Mouse (Mus musculus) liver, embryonic 15.5 days (tissue): ENCODE results near the gene Cspg4. TPM values are rescaled to one million over a fixed set of nuclear protein-coding genes. Genes with fewer than 3 reads are reported as not detected.

ENCODE experiments used
- ATAC-seq: fragments of 200-750 bp; cut with Nextera tagmentation; 2 replicates; pipeline ENCODE4 v1.8.0; 2017; ENCODE audit warnings: moderate number of reproducible peaks, mild to moderate bottlenecking, moderate library complexity; ENCODE audit not compliant: insufficient read depth
- H3K27ac ChIP-seq: fragments of 300-500 bp; sonication (generic); replicated peaks from 2 replicates; pipeline ENCODE4 v1.5.1; 2015; ENCODE audit warnings: mild to moderate bottlenecking, inconsistent platforms
- H3K27me3 ChIP-seq: fragments of 300-500 bp; sonication (generic); 2 replicates; pipeline ENCODE4 v1.6.1; 2015; ENCODE audit warnings: mild to moderate bottlenecking, inconsistent platforms
- H3K36me3 ChIP-seq: fragments of 300-500 bp; sonication (generic); replicated peaks from 2 replicates; pipeline ENCODE4 v1.6.1; 2015; ENCODE audit warnings: moderate library complexity, mild to moderate bottlenecking, inconsistent platforms
- H3K4me1 ChIP-seq: fragments of 300-500 bp; sonication (generic); replicated peaks from 2 replicates; pipeline ENCODE4 v1.6.1; 2015; ENCODE audit warnings: inconsistent platforms
- H3K4me2 ChIP-seq: fragments of 300-500 bp; sonication (generic); 2 replicates; pipeline ENCODE4 v1.6.1; 2015; ENCODE audit warnings: moderate library complexity, mild to moderate bottlenecking, inconsistent platforms
- H3K4me3 ChIP-seq: fragments of 300-500 bp; sonication (generic); replicated peaks from 2 replicates; pipeline ENCODE4 v1.5.1; 2015; ENCODE audit warnings: mild to moderate bottlenecking, inconsistent platforms
- H3K9ac ChIP-seq: fragments of 300-500 bp; sonication (generic); 2 replicates; pipeline ENCODE4 v1.6.1; 2015; ENCODE audit warnings: moderate library complexity, mild to moderate bottlenecking, inconsistent platforms
- H3K9me3 ChIP-seq: fragments of 300-500 bp; sonication (generic); replicated peaks from 2 replicates; pipeline ENCODE4 v1.6.1; 2016; ENCODE audit warnings: inconsistent platforms
- WGBS: fragments of 180-500 bp; shearing (Covaris S2); methylation state at CpG from one replicate; pipeline ENCODE4 v1.1.7; 2015; ENCODE audit warnings: mixed read lengths; ENCODE audit not compliant: insufficient replicate concordance; 5-methylcytosine and 5-hydroxymethylcytosine counted together
- polyA plus RNA-seq: library from polyadenylated mRNA; unstranded; fragments of >200 nt; fragmentation: Nextera tagmentation; extraction: Ambion mirVana; gene quantifications from 2 replicates; pipeline ENCODE4 v1.2.1, GENCODE M21; 2015

Gene Cspg4
- polyA plus RNA-seq, 1 experiment from 2014 or later: 0.61 TPM

GRCm38 (mm10) chr9:56911017-56911416 lies 46.2 kb downstream of the Cspg4 start:
- 43% methylated on average over 1 of the region's 1 CpGs for WGBS
- ATAC-seq: no peak

GRCm38 (mm10) chr9:56913991-56914390 lies 49.2 kb downstream of the Cspg4 start:
- no peak overlapping the region for H3K4me3 ChIP-seq
- H3K36me3 ChIP-seq: no peaks in the 10 kb centered on the region
- no peaks in the 10 kb centered on the region for H3K9me3 ChIP-seq
- WGBS: 75% methylated on average over 9 of the region's 9 CpGs
- H3K27me3 ChIP-seq: no peaks in the 10 kb centered on the region
- H3K9ac ChIP-seq: no peak overlapping the region
- no peaks in the 10 kb centered on the region for H3K4me1 ChIP-seq
- no peak for ATAC-seq
- H3K4me2 ChIP-seq: no peak overlapping the region
- H3K27ac ChIP-seq: no peak overlapping the region

More at GRCm38 (mm10) chr9:56911017-56911416, 46.2 kb downstream of the Cspg4 start:
- Histone ChIP-seq H3K27ac (no peak overlapping the region), H3K36me3 (no peaks in the 10 kb centered on the region), H3K4me1 (no peaks in the 10 kb centered on the region), H3K9ac (no peak overlapping the region), H3K9me3 (no peaks in the 10 kb centered on the region), H3K27me3 (no peaks in the 10 kb centered on the region), H3K4me3 (no peak overlapping the region), H3K4me2 (no peak overlapping the region)

GRCm38 (mm10) chr9:56915116-56915515 lies 50.3 kb downstream of the Cspg4 start:
- WGBS: 44% methylated on average over 1 of the region's 1 CpGs
- no peak for ATAC-seq

DNA sequence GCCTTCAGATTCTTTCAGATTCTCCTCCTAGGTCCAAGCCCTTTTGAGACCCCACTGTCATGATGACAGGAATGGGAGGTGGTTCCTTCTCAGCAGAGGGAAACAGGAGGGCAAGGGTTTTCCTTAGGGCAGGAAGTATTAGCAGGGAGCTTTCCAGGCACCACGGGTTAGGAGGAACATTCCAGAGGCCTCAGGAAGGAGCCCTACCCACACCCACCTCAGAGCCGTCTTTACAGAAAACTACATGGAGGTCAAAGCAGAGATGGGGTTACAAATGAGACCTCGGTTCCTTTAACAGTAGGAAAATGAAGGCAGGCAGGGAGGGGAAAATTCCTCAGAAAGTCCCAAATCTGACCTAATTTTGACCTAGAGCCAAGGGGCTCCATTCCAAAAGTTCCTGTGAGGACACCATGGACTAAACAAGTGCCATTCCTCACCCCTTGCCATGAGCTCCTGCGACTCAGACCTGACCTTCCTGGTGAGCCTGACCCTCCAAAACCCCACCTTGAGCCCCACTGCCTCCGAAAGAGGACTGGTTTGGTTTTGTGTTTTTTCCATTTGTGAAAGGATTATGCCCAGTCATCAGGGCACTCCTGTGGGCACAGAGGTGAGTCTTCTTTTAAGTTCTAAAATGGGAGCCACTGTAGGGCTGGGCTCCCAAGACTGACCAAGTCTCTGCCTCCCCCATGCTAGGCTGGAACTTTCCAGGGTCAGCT lies 51.0 kb downstream of the Cspg4 start:
- ATAC-seq: no peak
- Histone ChIP-seq H3K27me3 (no peaks in the 10 kb centered on the region), H3K4me2 (no peak overlapping the region), H3K9ac (no peak overlapping the region), H3K4me1 (no peaks in the 10 kb centered on the region), H3K4me3 (no peak overlapping the region), H3K27ac (no peak overlapping the region), H3K9me3 (no peaks in the 10 kb centered on the region), H3K36me3 (no peaks in the 10 kb centered on the region)
- WGBS: 62% methylated on average over 5 of the region's 5 CpGs

More at GRCm38 (mm10) chr9:56915116-56915515, 50.3 kb downstream of the Cspg4 start:
- H3K4me3 ChIP-seq: no peak overlapping the region
- H3K4me1 ChIP-seq: no peaks in the 10 kb centered on the region
- H3K4me2 ChIP-seq: no peak overlapping the region
- no peak overlapping the region for H3K27ac ChIP-seq
- no peaks in the 10 kb centered on the region for H3K36me3 ChIP-seq
- H3K9me3 ChIP-seq: no peaks in the 10 kb centered on the region
- H3K9ac ChIP-seq: no peak overlapping the region
- H3K27me3 ChIP-seq: no peaks in the 10 kb centered on the region

- no peak for ATAC-seq
- no peaks in the 10 kb centered on the region for H3K4me1 ChIP-seq
- WGBS: 58% methylated on average over 2 of the region's 2 CpGs
Measured at GRCm38 (mm10) chr9:56917131-56917530, 52.3 kb downstream of the Cspg4 start.

GRCm38 (mm10) chr9:56918466-56918865 lies 53.6 kb downstream of the Cspg4 start:
- Histone ChIP-seq H3K9me3 (no peaks in the 10 kb centered on the region), H3K36me3 (no peaks in the 10 kb centered on the region), H3K4me3 (no peak overlapping the region), H3K4me2 (no peak overlapping the region), H3K4me1 (peaks cover 1% of the 10 kb centered on the region; the same call in 1 of the 2 replicates), H3K27me3 (no peaks in the 10 kb centered on the region), H3K27ac (no peak overlapping the region), H3K9ac (no peak overlapping the region)
- no peak for ATAC-seq
- 77% methylated on average over 13 of the region's 13 CpGs for WGBS

More at GRCm38 (mm10) chr9:56917131-56917530, 52.3 kb downstream of the Cspg4 start:
- Histone ChIP-seq H3K27ac (no peak overlapping the region), H3K4me3 (no peak overlapping the region), H3K36me3 (no peaks in the 10 kb centered on the region), H3K4me2 (no peak overlapping the region), H3K9ac (no peak overlapping the region), H3K27me3 (no peaks in the 10 kb centered on the region), H3K9me3 (no peaks in the 10 kb centered on the region)

DNA sequence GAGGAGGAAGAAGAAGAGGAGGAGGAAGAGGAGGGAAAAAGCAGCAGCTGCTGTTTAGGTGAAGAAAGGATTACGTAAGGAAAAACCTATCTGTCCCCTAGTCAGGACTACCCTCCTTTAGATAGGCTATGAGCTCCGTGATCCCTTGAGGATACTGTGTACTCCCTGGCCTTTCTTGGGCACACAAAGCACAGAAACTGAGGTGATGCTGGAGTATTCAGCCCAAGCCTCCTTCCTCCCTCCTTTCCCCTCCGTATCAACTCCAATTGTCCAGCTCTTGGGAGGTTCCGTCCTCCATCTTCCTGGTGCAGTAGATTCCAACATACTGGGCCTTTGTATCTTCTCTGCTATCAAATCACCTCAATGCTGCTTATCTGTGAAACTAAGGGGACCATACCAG lies 57.9 kb downstream of the Cspg4 start:
- Histone ChIP-seq H3K36me3 (no peaks in the 10 kb centered on the region), H3K4me3 (no peak overlapping the region), H3K27me3 (peaks cover 21% of the 10 kb centered on the region), H3K4me1 (peaks cover 32% of the 10 kb centered on the region), H3K9ac (no peak overlapping the region), H3K4me2 (no peak overlapping the region), H3K9me3 (no peaks in the 10 kb centered on the region), H3K27ac (no peak overlapping the region)
- ATAC-seq: no peak
- WGBS: 77% methylated on average over 4 of the region's 4 CpGs

DNA sequence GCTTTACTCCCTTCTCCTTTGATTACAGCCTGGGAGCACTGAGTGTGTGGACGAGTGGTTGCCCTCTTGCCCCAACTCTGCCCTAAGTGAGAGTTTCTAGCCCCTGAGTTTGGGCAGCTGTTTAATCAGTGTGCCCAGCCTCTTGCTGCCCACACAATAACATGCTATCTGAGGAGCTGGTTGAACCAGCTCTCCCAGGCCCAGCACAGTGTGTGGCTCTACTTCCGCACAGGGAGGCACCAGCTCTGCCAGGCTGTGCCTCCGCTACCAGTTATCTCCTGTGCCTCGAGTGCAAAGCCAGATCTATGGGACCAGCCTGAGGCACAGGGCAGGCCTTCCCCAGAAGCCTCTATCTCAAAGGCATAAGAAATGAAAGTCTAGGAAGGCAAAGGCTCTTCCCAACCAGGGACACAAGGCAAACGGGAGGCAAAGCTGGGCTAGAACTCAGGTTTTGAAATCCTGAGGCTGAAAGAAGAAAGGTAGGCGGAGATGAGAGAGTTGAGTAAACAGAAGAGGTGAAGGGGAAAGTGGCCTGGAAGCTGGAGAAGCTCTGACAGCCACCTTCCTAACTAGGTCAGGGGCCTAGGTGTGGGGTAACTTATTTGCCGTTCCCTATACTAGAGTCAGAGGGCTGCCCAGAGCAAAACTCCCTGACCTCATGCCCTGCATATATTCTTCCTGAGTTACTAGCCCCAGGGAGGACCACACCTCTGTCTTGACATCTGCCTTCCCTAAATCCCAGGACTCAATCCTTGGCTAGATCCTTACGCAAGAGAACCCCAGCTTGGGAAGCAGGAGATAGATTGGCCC lies 59.2 kb downstream of the Cspg4 start:
- Histone ChIP-seq H3K27me3 (peaks cover 34% of the 10 kb centered on the region), H3K36me3 (no peaks in the 10 kb centered on the region), H3K9me3 (no peaks in the 10 kb centered on the region), H3K4me3 (peak overlapping the region; percentile 12; the same call in 1 of the 2 replicates), H3K4me2 (peak overlapping the region; percentile 52), H3K9ac (no peak overlapping the region), H3K27ac (peak overlapping the region; percentile 41; the same call in 1 of the 2 replicates), H3K4me1 (peaks cover 44% of the 10 kb centered on the region)
- WGBS: 50% methylated on average over 8 of the region's 8 CpGs
- ATAC-seq: no peak

GRCm38 (mm10) chr9:56924651-56925027 lies 59.8 kb downstream of the Cspg4 start:
- peaks cover 40% of the 10 kb centered on the region for H3K27me3 ChIP-seq
- H3K9me3 ChIP-seq: no peaks in the 10 kb centered on the region
- WGBS: 21% methylated on average over 7 of the region's 7 CpGs
- no peak overlapping the region for H3K9ac ChIP-seq
- ATAC-seq: peak; percentile 26; the same call in 1 of the 2 replicates
- peak overlapping the region; percentile 41; the same call in 1 of the 2 replicates for H3K27ac ChIP-seq
- peaks cover 45% of the 10 kb centered on the region for H3K4me1 ChIP-seq
- no peaks in the 10 kb centered on the region for H3K36me3 ChIP-seq
- peak overlapping the region; percentile 12; the same call in 1 of the 2 replicates for H3K4me3 ChIP-seq
- H3K4me2 ChIP-seq: peak overlapping the region; percentile 52

- peak overlapping the region; percentile 52 for H3K4me2 ChIP-seq
- ATAC-seq: no peak
- peaks cover 49% of the 10 kb centered on the region for H3K27me3 ChIP-seq
- no peak overlapping the region; the same call in 1 of the 2 replicates for H3K9ac ChIP-seq
- H3K9me3 ChIP-seq: no peaks in the 10 kb centered on the region
- H3K4me3 ChIP-seq: peak overlapping the region; percentile 14; the same call in 1 of the 2 replicates
- H3K4me1 ChIP-seq: peaks cover 45% of the 10 kb centered on the region
- H3K27ac ChIP-seq: no peak overlapping the region
- no peaks in the 10 kb centered on the region for H3K36me3 ChIP-seq
- WGBS: 82% methylated on average over 26 of the region's 26 CpGs
Measured at GRCm38 (mm10) chr9:56925291-56926024, 60.6 kb downstream of the Cspg4 start.

GRCm38 (mm10) chr9:56926025-56926360 lies 61.2 kb downstream of the Cspg4 start:
- no peaks in the 10 kb centered on the region for H3K36me3 ChIP-seq
- no peaks in the 10 kb centered on the region for H3K9me3 ChIP-seq
- H3K9ac ChIP-seq: no peak overlapping the region
- H3K4me2 ChIP-seq: peak overlapping the region; percentile 52; the same call in 1 of the 2 replicates
- no peak for ATAC-seq
- 72% methylated on average over 10 of the region's 10 CpGs for WGBS
- no peak overlapping the region for H3K4me3 ChIP-seq
- H3K4me1 ChIP-seq: peaks cover 45% of the 10 kb centered on the region
- peaks cover 54% of the 10 kb centered on the region for H3K27me3 ChIP-seq
- no peak overlapping the region for H3K27ac ChIP-seq
